Mouse (Mus musculus): ENCODE data around the gene Fcrl6. TPM values are rescaled to one million over a fixed set of nuclear protein-coding genes. Genes with fewer than 3 reads are reported as not detected.

The Fcrl6 gene
- polyA plus RNA-seq, 1 experiment = not detected

DNA sequence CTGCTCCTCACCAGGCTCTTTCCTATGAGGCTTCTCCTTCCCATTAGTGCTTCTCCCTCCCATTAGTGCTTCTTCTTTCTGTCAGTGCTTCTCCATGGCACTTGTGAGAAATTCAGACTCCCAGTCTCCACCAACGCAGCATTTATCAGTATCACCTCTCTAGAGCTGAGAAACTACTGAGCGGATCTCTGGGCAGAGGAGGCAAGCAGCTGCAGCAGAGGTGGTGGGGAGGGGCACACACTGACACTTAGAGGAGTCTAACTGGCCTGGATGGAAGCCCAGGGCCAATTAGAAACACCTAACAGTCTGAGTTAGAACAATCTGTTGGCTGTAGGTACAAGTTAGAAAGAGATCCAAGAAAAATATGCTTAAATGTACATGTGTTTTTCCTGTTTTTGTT, 36.4 kb upstream of the Fcrl6 start:
- Histone ChIP-seq H3K4me2 (ENCODE audit: low read depth) (no peak overlapping the region), H3K4me3 (no peak overlapping the region), H3K79me2 (ENCODE audit: control insufficient read depth, insufficient read depth) (no peaks in the 10 kb centered on the region), H3ac (ENCODE audit: control insufficient read depth, insufficient read length) (no peak overlapping the region), H3K36me3 (ENCODE audit: control insufficient read depth, insufficient read depth) (no peaks in the 10 kb centered on the region), H3K27me3 (ENCODE audit: control insufficient read depth, insufficient read depth, insufficient read length) (no peaks in the 10 kb centered on the region)
- TF ChIP-seq TCF3 (IDR thresholded peaks at IDR 0.05; ENCODE audit: insufficient read length, low read depth) = no peak

DNA sequence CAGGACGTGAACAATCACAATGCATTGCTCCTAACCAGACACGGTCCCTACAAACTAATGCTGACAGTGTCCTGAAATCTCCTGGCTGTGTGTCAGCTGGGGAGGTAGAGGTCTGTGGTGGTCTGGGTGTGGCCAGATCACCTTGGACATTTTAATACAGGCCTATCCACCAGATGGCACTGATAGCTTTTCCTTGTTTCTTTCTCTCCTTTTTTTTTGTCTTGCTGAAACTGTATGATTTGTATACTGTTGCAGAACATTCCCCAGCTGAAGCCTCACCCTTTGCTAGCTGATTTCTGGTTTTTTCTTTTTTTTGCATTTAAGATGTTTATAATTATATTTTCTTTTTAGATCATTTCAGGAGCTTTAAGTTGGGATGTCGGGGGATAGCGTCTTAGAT, 35.5 kb upstream of the Fcrl6 start:
- H3ac ChIP-seq (ENCODE audit: control insufficient read depth, insufficient read length) = no peak overlapping the region
- TF ChIP-seq TCF12 (IDR thresholded peaks at IDR 0.05; ENCODE audit: insufficient read depth, poor library complexity, severe bottlenecking) (no peak), POLR2A (IDR thresholded peaks at IDR 0.05; ENCODE audit: insufficient read length, low read depth) (no peak), CEBPB (IDR thresholded peaks at IDR 0.05; ENCODE audit: insufficient read depth, poor library complexity, severe bottlenecking) (no peak), SRF (IDR thresholded peaks at IDR 0.05; ENCODE audit: control insufficient read depth, insufficient read length, low read depth) (no peak)
- H3K27me3 ChIP-seq (ENCODE audit: control insufficient read depth, insufficient read depth, insufficient read length) = no peaks in the 10 kb centered on the region
- no peak overlapping the region for H3K4me3 ChIP-seq
- H3K4me2 ChIP-seq (ENCODE audit: low read depth) = no peak overlapping the region
- no peaks in the 10 kb centered on the region for H3K36me3 ChIP-seq (ENCODE audit: control insufficient read depth, insufficient read depth)
- H3K79me2 ChIP-seq (ENCODE audit: control insufficient read depth, insufficient read depth) = no peaks in the 10 kb centered on the region

DNA sequence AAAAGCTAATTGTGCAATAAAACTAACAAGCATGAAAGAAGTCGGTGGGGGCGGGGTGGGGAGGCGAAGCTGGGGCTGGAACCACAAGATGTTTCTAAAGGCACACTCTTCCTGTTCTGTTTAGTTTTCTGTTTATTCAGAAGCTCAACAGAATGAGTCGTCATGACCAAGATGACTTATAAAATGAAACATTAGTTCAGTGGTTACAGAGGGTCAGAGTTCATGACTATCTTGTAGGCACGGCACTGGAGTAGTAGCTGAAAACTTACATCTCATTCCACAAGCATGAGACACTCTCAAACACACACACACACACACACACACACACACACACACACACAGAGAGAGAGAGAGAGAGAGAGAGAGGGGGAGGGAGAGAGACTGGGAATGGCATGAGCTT, 33.9 kb upstream of the Fcrl6 start:
- Histone ChIP-seq H3ac (ENCODE audit: control insufficient read depth, insufficient read length) (no peak overlapping the region), H3K4me3 (no peak overlapping the region), H3K27me3 (ENCODE audit: control insufficient read depth, insufficient read depth, insufficient read length) (no peaks in the 10 kb centered on the region), H3K36me3 (ENCODE audit: control insufficient read depth, insufficient read depth) (no peaks in the 10 kb centered on the region), H3K79me2 (ENCODE audit: control insufficient read depth, insufficient read depth) (no peaks in the 10 kb centered on the region), H3K4me2 (ENCODE audit: low read depth) (no peak overlapping the region)
- TF ChIP-seq MYOD1 (IDR thresholded peaks at IDR 0.05; ENCODE audit: control insufficient read depth in 1 of 3, insufficient read length in 2 of 3, low read depth in 2 of 3) (no peak), MAX (IDR thresholded peaks at IDR 0.05; ENCODE audit: low read depth) (no peak), E2F4 (IDR thresholded peaks at IDR 0.05; ENCODE audit: insufficient read depth) (no peak), REST (IDR thresholded peaks at IDR 0.05; ENCODE audit: insufficient read depth, insufficient read length) (no peak), MYOG (IDR thresholded peaks at IDR 0.05; ENCODE audit: control insufficient read depth in 1 of 3, insufficient read depth in 1 of 3, insufficient read length in 2 of 3, low read depth in 2 of 3) (no peak), TCF3 (IDR thresholded peaks at IDR 0.05; ENCODE audit: insufficient read length, low read depth) (no peak), SRF (IDR thresholded peaks at IDR 0.05; ENCODE audit: control insufficient read depth, insufficient read length, low read depth) (no peak), CEBPB (IDR thresholded peaks at IDR 0.05; ENCODE audit: insufficient read depth, poor library complexity, severe bottlenecking) (no peak), USF1 (IDR thresholded peaks at IDR 0.05; ENCODE audit: low read depth) (no peak), POLR2AphosphoS2 (IDR thresholded peaks at IDR 0.05; ENCODE audit: insufficient read length, low read depth) (no peak), TCF12 (IDR thresholded peaks at IDR 0.05; ENCODE audit: insufficient read depth, poor library complexity, severe bottlenecking) (no peak), POLR2A (IDR thresholded peaks at IDR 0.05; ENCODE audit: insufficient read length, low read depth) (no peak)

DNA sequence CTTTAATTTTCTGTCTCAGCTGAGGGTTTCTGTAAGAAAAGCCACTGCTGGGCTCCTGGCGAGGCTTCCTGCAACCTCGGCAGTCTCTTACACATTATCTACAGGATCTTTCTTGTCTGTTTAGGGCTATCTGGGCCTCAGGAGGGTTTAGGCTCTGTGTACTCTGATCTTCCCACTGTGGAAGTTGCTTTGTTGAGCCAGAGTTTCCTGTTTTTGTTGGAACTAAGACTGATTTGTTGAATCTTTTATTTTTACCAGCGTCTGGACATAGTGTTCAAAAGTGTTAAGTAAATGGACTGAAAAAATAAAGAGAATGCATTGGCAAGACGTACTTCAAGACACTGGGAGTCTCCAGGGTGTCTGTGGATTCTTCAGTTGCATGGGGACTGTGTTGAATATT, 32.9 kb upstream of the Fcrl6 start:
- Histone ChIP-seq H3K4me2 (ENCODE audit: low read depth) (no peak overlapping the region), H3K4me3 (no peak overlapping the region), H3K79me2 (ENCODE audit: control insufficient read depth, insufficient read depth) (no peaks in the 10 kb centered on the region), H3ac (ENCODE audit: control insufficient read depth, insufficient read length) (no peak overlapping the region), H3K27me3 (ENCODE audit: control insufficient read depth, insufficient read depth, insufficient read length) (no peaks in the 10 kb centered on the region), H3K36me3 (ENCODE audit: control insufficient read depth, insufficient read depth) (no peaks in the 10 kb centered on the region)
- TF ChIP-seq TCF12 (IDR thresholded peaks at IDR 0.05; ENCODE audit: insufficient read depth, poor library complexity, severe bottlenecking) (no peak), MYOG (IDR thresholded peaks at IDR 0.05; ENCODE audit: control insufficient read depth in 1 of 3, insufficient read depth in 1 of 3, insufficient read length in 2 of 3, low read depth in 2 of 3) (no peak), USF1 (IDR thresholded peaks at IDR 0.05; ENCODE audit: low read depth) (no peak), POLR2A (IDR thresholded peaks at IDR 0.05; ENCODE audit: insufficient read length, low read depth) (no peak), POLR2AphosphoS2 (IDR thresholded peaks at IDR 0.05; ENCODE audit: insufficient read length, low read depth) (no peak), REST (IDR thresholded peaks at IDR 0.05; ENCODE audit: insufficient read depth, insufficient read length) (no peak), MYOD1 (IDR thresholded peaks at IDR 0.05; ENCODE audit: control insufficient read depth in 1 of 3, insufficient read length in 2 of 3, low read depth in 2 of 3) (no peak), TCF3 (IDR thresholded peaks at IDR 0.05; ENCODE audit: insufficient read length, low read depth) (no peak), SRF (IDR thresholded peaks at IDR 0.05; ENCODE audit: control insufficient read depth, insufficient read length, low read depth) (no peak), CEBPB (IDR thresholded peaks at IDR 0.05; ENCODE audit: insufficient read depth, poor library complexity, severe bottlenecking) (no peak), MAX (IDR thresholded peaks at IDR 0.05; ENCODE audit: low read depth) (no peak), E2F4 (IDR thresholded peaks at IDR 0.05; ENCODE audit: insufficient read depth) (no peak)

DNA sequence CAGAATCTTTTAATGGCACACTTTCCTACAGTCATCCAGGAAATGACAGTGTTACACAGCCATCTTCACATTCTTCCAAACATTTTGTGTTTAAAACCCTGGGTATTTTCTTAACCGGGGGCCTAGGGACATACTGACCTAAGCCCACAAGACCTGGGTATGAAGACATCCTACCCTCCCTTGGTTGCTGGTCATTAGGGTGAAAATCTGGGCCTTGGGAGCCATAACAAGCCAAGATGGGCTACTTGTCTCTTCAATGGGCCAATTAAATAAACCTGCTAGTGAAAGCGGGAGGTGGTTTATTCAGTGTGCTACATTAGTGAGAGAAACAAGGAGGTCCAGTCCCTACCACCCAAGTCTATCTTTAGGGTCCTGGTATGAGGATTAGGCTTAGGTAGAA, 31.8 kb upstream of the Fcrl6 start:
- H3K79me2 ChIP-seq (ENCODE audit: control insufficient read depth, insufficient read depth) = no peaks in the 10 kb centered on the region
- H3K4me3 ChIP-seq = no peak overlapping the region

More for the DNA sequence above, 31.8 kb upstream of the Fcrl6 start:
- Histone ChIP-seq H3K36me3 (ENCODE audit: control insufficient read depth, insufficient read depth) (no peaks in the 10 kb centered on the region), H3K4me2 (ENCODE audit: low read depth) (no peak overlapping the region), H3K27me3 (ENCODE audit: control insufficient read depth, insufficient read depth, insufficient read length) (no peaks in the 10 kb centered on the region), H3ac (ENCODE audit: control insufficient read depth, insufficient read length) (no peak overlapping the region)
- no peak for TF ChIP-seq TCF12 (IDR thresholded peaks at IDR 0.05; ENCODE audit: insufficient read depth, poor library complexity, severe bottlenecking)
- no peak for TF ChIP-seq SRF (IDR thresholded peaks at IDR 0.05; ENCODE audit: control insufficient read depth, insufficient read length, low read depth)
- no peak for TF ChIP-seq REST (IDR thresholded peaks at IDR 0.05; ENCODE audit: insufficient read depth, insufficient read length)
- no peak for TF ChIP-seq TCF3 (IDR thresholded peaks at IDR 0.05; ENCODE audit: insufficient read length, low read depth)
- TF ChIP-seq POLR2AphosphoS2 (IDR thresholded peaks at IDR 0.05; ENCODE audit: insufficient read length, low read depth) = no peak
- no peak for TF ChIP-seq MYOD1 (IDR thresholded peaks at IDR 0.05; ENCODE audit: control insufficient read depth in 1 of 3, insufficient read length in 2 of 3, low read depth in 2 of 3)
- TF ChIP-seq CEBPB (IDR thresholded peaks at IDR 0.05; ENCODE audit: insufficient read depth, poor library complexity, severe bottlenecking) = no peak
- TF ChIP-seq USF1 (IDR thresholded peaks at IDR 0.05; ENCODE audit: low read depth) = no peak
- TF ChIP-seq MAX (IDR thresholded peaks at IDR 0.05; ENCODE audit: low read depth) = no peak
- no peak for TF ChIP-seq POLR2A (IDR thresholded peaks at IDR 0.05; ENCODE audit: insufficient read length, low read depth)
- TF ChIP-seq MYOG (IDR thresholded peaks at IDR 0.05; ENCODE audit: control insufficient read depth in 1 of 3, insufficient read depth in 1 of 3, insufficient read length in 2 of 3, low read depth in 2 of 3) = no peak
- TF ChIP-seq E2F4 (IDR thresholded peaks at IDR 0.05; ENCODE audit: insufficient read depth) = no peak

All from myocyte (in vitro differentiated cells).